ENCODE assay signal across 8 mouse cellular contexts in genomic region chr9:75197297-75197696, GRCm38 (mm10). TPM values are rescaled to one million over a fixed set of nuclear protein-coding genes. Genes with fewer than 3 reads are reported as not detected.
DNase-seq lines count a peak whose midpoint lies in the region; ATAC-seq lines count a peak whose summit lies in the region.

No protein-coding gene starts in this region.

- H3K9me3 ChIP-seq in neural tube, embryonic 13.5 days, result no peaks in the 10 kb centered on the region
- no peaks in the 10 kb centered on the region for H3K9me3 ChIP-seq in neural tube, embryonic 15.5 days (replicated peaks)
- H3K9me3 ChIP-seq in forebrain, embryonic 16.5 days (ENCODE audit: control insufficient read depth, low read length), result no peaks in the 10 kb centered on the region

- peaks cover 63% of the 10 kb centered on the region for H3K36me3 ChIP-seq in neural tube, embryonic 13.5 days
- H3K36me3 ChIP-seq in neural tube, embryonic 15.5 days, result peaks cover 53% of the 10 kb centered on the region
- peaks cover 16% of the 10 kb centered on the region for H3K36me3 ChIP-seq in forebrain, embryonic 16.5 days (ENCODE audit: control insufficient read depth, insufficient read depth)

- H3K4me2 ChIP-seq in neural tube, embryonic 13.5 days, result no peak overlapping the region
- H3K4me2 ChIP-seq in neural tube, embryonic 15.5 days, result no peak overlapping the region
- H3K4me2 ChIP-seq in forebrain, embryonic 16.5 days (ENCODE audit: low read length), result no peak overlapping the region

- peak; percentile 76 for ATAC-seq in neural tube, embryonic 13.5 days (ENCODE audit: low read depth)
- no peak; the same call in 1 of the 2 replicates for ATAC-seq in neural tube, embryonic 15.5 days (ENCODE audit: low FRiP score)
- peak; percentile 85 for ATAC-seq in forebrain, embryonic 16.5 days
- no peak for ATAC-seq in monocyte, adult 5-6 weeks (replicated peaks; ENCODE audit: insufficient number of reproducible peaks, low FRiP score, low TSS enrichment, poor library complexity, severe bottlenecking)

- H3K9ac ChIP-seq in neural tube, embryonic 13.5 days, result no peak overlapping the region
- no peak overlapping the region for H3K9ac ChIP-seq in neural tube, embryonic 15.5 days (replicated peaks)
- H3K9ac ChIP-seq in forebrain, embryonic 16.5 days (replicated peaks; ENCODE audit: low read depth, low read length), result no peak overlapping the region

- H3K27me3 ChIP-seq in neural tube, embryonic 13.5 days, result no peaks in the 10 kb centered on the region
- H3K27me3 ChIP-seq in neural tube, embryonic 15.5 days (replicated peaks), result no peaks in the 10 kb centered on the region
- H3K27me3 ChIP-seq in forebrain, embryonic 16.5 days (replicated peaks; ENCODE audit: control insufficient read depth, insufficient read depth, low read length), result no peaks in the 10 kb centered on the region

- no peak overlapping the region for H3K27ac ChIP-seq in neural tube, embryonic 13.5 days (replicated peaks)
- H3K27ac ChIP-seq in neural tube, embryonic 15.5 days (replicated peaks), result no peak overlapping the region
- no peak overlapping the region; the same call in 1 of the 2 replicates for H3K27ac ChIP-seq in forebrain, embryonic 16.5 days (ENCODE audit: low read length)

- no peaks in the 10 kb centered on the region for H3K4me1 ChIP-seq in neural tube, embryonic 13.5 days (replicated peaks)
- no peaks in the 10 kb centered on the region for H3K4me1 ChIP-seq in neural tube, embryonic 15.5 days
- H3K4me1 ChIP-seq in forebrain, embryonic 16.5 days (replicated peaks; ENCODE audit: control insufficient read depth, insufficient read depth, low read length), result 0 out of 2 replicates have a peak, but pooled peaks cover 2% of the 10 kb centered on the region

- H3K4me3 ChIP-seq in neural tube, embryonic 13.5 days, result no peak overlapping the region
- H3K4me3 ChIP-seq in neural tube, embryonic 15.5 days (replicated peaks), result no peak overlapping the region
- H3K4me3 ChIP-seq in forebrain, embryonic 16.5 days (replicated peaks; ENCODE audit: low read length), result no peak overlapping the region

- 54% methylated on average over 6 of the region's 6 CpGs for WGBS in neural tube, embryonic 13.5 days
- WGBS in neural tube, embryonic 15.5 days, result 41% methylated on average over 6 of the region's 6 CpGs
- WGBS in forebrain, embryonic 16.5 days, result 29% methylated on average over 6 of the region's 6 CpGs

- DNase-seq in adrenal gland, adult 2 months, result peak; percentile 59
- DNase-seq in adrenal gland, adult 18-20 months (ENCODE audit: low spot score in 2 of 2), result no peak
- peak; percentile 76 for DNase-seq in cerebellum, adult 11 months
- DNase-seq in lung, postnatal 36 days, result peak; percentile 30

RNA-seq across cellular contexts. Expression of gene Myo5c, which starts 34.5 kb away (rescaled TPM):
- total RNA-seq in adrenal gland, adult 2 months (2021), result 1 to 10 TPM; 2.5 to 3.7 TPM
- 0.38 and 1.4 TPM in 2 replicates for polyA plus RNA-seq in adrenal gland, adult 2 months (2012; rRNA removed)
- total RNA-seq in adrenal gland, adult 18-20 months (2021), result 1 to 10 TPM; 5.1 to 5.7 TPM
- 0.45 TPM in 2 replicates for polyA plus RNA-seq in neural tube, embryonic 13.5 days (2015; fragmentation: Nextera tagmentation; extraction: Ambion mirVana)
- 0.33 and 0.97 TPM in 2 replicates for polyA plus RNA-seq in neural tube, embryonic 15.5 days (2015; fragmentation: Nextera tagmentation; extraction: Ambion mirVana)
- 0.31 and 0.47 TPM in 2 replicates for polyA plus RNA-seq in forebrain, embryonic 16.5 days (2015; fragmentation: Nextera tagmentation; extraction: Ambion mirVana)
- total RNA-seq in monocyte, adult 5-6 weeks (2017), result 0.29 TPM in 1 of 3 replicates, not detected in the others

Comparison
In these comparisons a context has a peak if more than half of its experiments do, and no peak if none do; other contexts are left out.
1. DNase-seq: peak in adrenal gland, adult 2 months (single experiment), cerebellum, adult 11 months (single experiment) and lung, postnatal 36 days (single experiment); none in adrenal gland, adult 18-20 months (0 of 2).
2. ATAC-seq: peak in neural tube, embryonic 13.5 days (single experiment) and forebrain, embryonic 16.5 days (single experiment); none in neural tube, embryonic 15.5 days (single experiment) and monocyte, adult 5-6 weeks (single experiment).